Comparison of ENCODE assay signal across 8 mouse cellular contexts in genomic region chr11:109485398-109486045, GRCm38 (mm10). TPM values are rescaled to one million over a fixed set of nuclear protein-coding genes. Genes with fewer than 3 reads are reported as not detected.
DNase-seq lines count a peak whose midpoint lies in the region; ATAC-seq and TF ChIP-seq lines count a peak whose summit lies in the region.

No protein-coding gene starts in this region.

- peaks cover 15% of the 10 kb centered on the region for H3K4me1 ChIP-seq in kidney, adult 2 months (ENCODE audit: control insufficient read depth, insufficient read depth, low read length)
- H3K4me1 ChIP-seq in liver, adult 2 months (ENCODE audit: control insufficient read depth, insufficient read depth, low read length) = peaks cover 23% of the 10 kb centered on the region
- no peaks in the 10 kb centered on the region for H3K4me1 ChIP-seq in forebrain, postnatal 0 days (ENCODE audit: insufficient read depth)

- no peak for ATAC-seq in forebrain, postnatal 0 days

- H3K79me2 ChIP-seq in liver, adult 2 months (ENCODE audit: control insufficient read depth, insufficient read depth, low read length) = no peaks in the 10 kb centered on the region

- peak overlapping the region; percentile 13; the same call in 1 of the 2 replicates for H3K9ac ChIP-seq in liver, adult 2 months (ENCODE audit: low read depth, low read length)
- no peak overlapping the region for H3K9ac ChIP-seq in forebrain, postnatal 0 days

- no peaks in the 10 kb centered on the region for H3K27me3 ChIP-seq in kidney, adult 2 months (replicated peaks; ENCODE audit: control insufficient read depth, insufficient read depth, low read length)
- H3K27me3 ChIP-seq in liver, adult 2 months (ENCODE audit: control insufficient read depth, insufficient read depth, low read length) = no peaks in the 10 kb centered on the region
- H3K27me3 ChIP-seq in forebrain, postnatal 0 days (ENCODE audit: insufficient read depth, low read length) = no peaks in the 10 kb centered on the region; the same call in 1 of the 2 replicates

- H3K4me2 ChIP-seq in forebrain, postnatal 0 days (ENCODE audit: low read depth) = no peak overlapping the region

- 50% methylated on average over 15 of the region's 15 CpGs for WGBS in kidney, adult 2 months
- WGBS in liver, adult 2 months = 23% methylated on average over 15 of the region's 15 CpGs
- 86% methylated on average over 15 of the region's 15 CpGs for WGBS in forebrain, postnatal 0 days

- no peak for TF ChIP-seq CTCF in kidney, adult 2 months (conservative IDR thresholded peaks at IDR 0.05; ENCODE audit: insufficient read depth, insufficient read length, low read depth, low read length)
- TF ChIP-seq CTCF in liver, adult 2 months (IDR thresholded peaks at IDR 0.05; ENCODE audit: low read depth, low read length) = no peak
- no peak for TF ChIP-seq CTCF in forebrain, postnatal 0 days (IDR thresholded peaks at IDR 0.05; ENCODE audit: low read depth)

- TF ChIP-seq POLR2A in kidney, adult 2 months (IDR thresholded peaks at IDR 0.05; ENCODE audit: low read depth, low read length) = no peak
- no peak for TF ChIP-seq POLR2A in liver, adult 2 months (IDR thresholded peaks at IDR 0.05; ENCODE audit: extremely low read depth, insufficient read depth, low read length)

- no peaks in the 10 kb centered on the region for H3K36me3 ChIP-seq in kidney, adult 2 months (ENCODE audit: control insufficient read depth, insufficient read depth, low read length)
- no peaks in the 10 kb centered on the region for H3K36me3 ChIP-seq in liver, adult 2 months (ENCODE audit: control insufficient read depth, insufficient read depth, low read length)
- H3K36me3 ChIP-seq in forebrain, postnatal 0 days (ENCODE audit: insufficient read depth) = no peaks in the 10 kb centered on the region

- DNase-seq in embryo, embryonic 10 days (ENCODE audit: low spot score) = peak; percentile 46
- no peak for DNase-seq in embryo, embryonic 9.5 days (ENCODE audit: extremely low spot score)
- DNase-seq in adipocyte (ENCODE audit: low spot score) = peak; percentile 81
- peak; percentile 94 for DNase-seq in kidney, adult 2 months
- peak; percentile 97 for DNase-seq in liver, adult 2 months (ENCODE audit: extremely low read depth, low read depth, low spot score)
- DNase-seq in telencephalon, adult 2 months (ENCODE audit: low read depth, low spot score) = peak; percentile 71
- no peak for DNase-seq in forebrain, postnatal 0 days
- no peak for DNase-seq in urinary bladder, adult 18-20 months (ENCODE audit: low spot score in 2 of 2)

- no peaks in the 10 kb centered on the region for H3K9me3 ChIP-seq in forebrain, postnatal 0 days (ENCODE audit: low read length)

- peak overlapping the region; percentile 15; the same call in 1 of the 2 replicates for H3K27ac ChIP-seq in kidney, adult 2 months (ENCODE audit: insufficient read depth, low read depth, low read length)
- H3K27ac ChIP-seq in liver, adult 2 months (replicated peaks; ENCODE audit: insufficient read depth, low read depth, low read length) = peak overlapping the region; percentile 61
- no peak overlapping the region for H3K27ac ChIP-seq in forebrain, postnatal 0 days (ENCODE audit: low read depth, low read length)

- H3K4me3 ChIP-seq in kidney, adult 2 months (ENCODE audit: insufficient read depth, low read depth, low read length) = peak overlapping the region; percentile 15; the same call in 1 of the 2 replicates
- 0 out of 2 replicates have a peak overlapping the region, but pooled peaks have one; percentile 2 for H3K4me3 ChIP-seq in liver, adult 2 months (ENCODE audit: insufficient read depth, low read depth, low read length)
- H3K4me3 ChIP-seq in forebrain, postnatal 0 days (ENCODE audit: low read depth, low read length) = no peak overlapping the region

RNA-seq across cellular contexts. Expression of gene Slc16a6, which starts 12.1 kb away (rescaled TPM):
- polyA plus RNA-seq in kidney, adult 2 months (2012; rRNA removed) = 1.2 and 2.8 TPM in 2 replicates
- 1.4 and 1.5 TPM in 2 replicates for total RNA-seq in liver, adult 2 months (2014; rRNA removed)
- polyA plus RNA-seq in liver, adult 2 months (2012; rRNA removed) = 1.9 and 2.2 TPM in 2 replicates
- total RNA-seq in forebrain, postnatal 0 days (2014; rRNA removed) = 6.8 and 9.8 TPM in 2 replicates
- polyA plus RNA-seq in forebrain, postnatal 0 days (2015; fragmentation: Nextera tagmentation; extraction: Ambion mirVana) = 5.4 and 6.9 TPM in 2 replicates

RNA-seq across cellular contexts. Expression of gene Arsg, which starts 12.3 kb away (rescaled TPM):
- polyA plus RNA-seq in kidney, adult 2 months (2012; rRNA removed) = 20.9 and 24.9 TPM in 2 replicates
- total RNA-seq in liver, adult 2 months (2014; rRNA removed) = 8.1 and 9.9 TPM in 2 replicates
- polyA plus RNA-seq in liver, adult 2 months (2012; rRNA removed) = 8.5 and 9.1 TPM in 2 replicates
- 5.3 and 6.5 TPM in 2 replicates for total RNA-seq in forebrain, postnatal 0 days (2014; rRNA removed)
- 6.9 and 7.8 TPM in 2 replicates for polyA plus RNA-seq in forebrain, postnatal 0 days (2015; fragmentation: Nextera tagmentation; extraction: Ambion mirVana)

RNA-seq across cellular contexts. Expression of gene Amz2, which starts 59.8 kb away (rescaled TPM):
- polyA plus RNA-seq in kidney, adult 2 months (2012; rRNA removed) = 42.5 and 47.2 TPM in 2 replicates
- total RNA-seq in liver, adult 2 months (2014; rRNA removed) = 10.8 and 16.0 TPM in 2 replicates
- polyA plus RNA-seq in liver, adult 2 months (2012; rRNA removed) = 13.3 and 14.8 TPM in 2 replicates
- 200 and 213 TPM in 2 replicates for total RNA-seq in forebrain, postnatal 0 days (2014; rRNA removed)
- 45.5 and 46.2 TPM in 2 replicates for polyA plus RNA-seq in forebrain, postnatal 0 days (2015; fragmentation: Nextera tagmentation; extraction: Ambion mirVana)

Comparison
In these comparisons a context has a peak if more than half of its experiments do, and no peak if none do; other contexts are left out.
1. DNase-seq: peak in embryo, embryonic 10 days (single experiment), adipocyte (single experiment), kidney, adult 2 months (single experiment), liver, adult 2 months (single experiment) and telencephalon, adult 2 months (single experiment); none in embryo, embryonic 9.5 days (single experiment), forebrain, postnatal 0 days (single experiment) and urinary bladder, adult 18-20 months (0 of 2).